In genomic region chr14:20224163-20224562, GRCm38 (mm10) we compare ENCODE assay signal across 9 mouse cellular contexts. TPM values are rescaled to one million over a fixed set of nuclear protein-coding genes. Genes with fewer than 3 reads are reported as not detected.
DNase-seq lines count a peak whose midpoint lies in the region; ATAC-seq lines count a peak whose summit lies in the region.
"Had no signal": no experiment of that assay in that cellular context is flagged by ENCODE, and none has a peak within 500 bp of the region (broad histone marks: within the 10 kb centered on the region; RNA-seq: fewer than 3 reads in every experiment).

No protein-coding gene starts in this region.

- peak; percentile 49 for DNase-seq in embryonic facial prominence, embryonic 14.5 days (ENCODE audit: low spot score)
- DNase-seq in embryonic facial prominence, embryonic 10.5 days (ENCODE audit: low spot score), result no peak
- DNase-seq in right cerebral cortex, adult 18-20 months, result peak; percentile 10
- no peak for DNase-seq in right cerebral cortex, postnatal 25 days
- DNase-seq in kidney, adult 8-10 months, result peak; percentile 64 to 84
- peak; percentile 62 for DNase-seq in testis, postnatal 14 days (ENCODE audit: low spot score)
- no peak for DNase-seq in thymus, postnatal 10 days (ENCODE audit: low spot score in 2 of 2)
- DNase-seq in thymus, postnatal 4 days, result no peak

- H3K9ac ChIP-seq in embryonic facial prominence, embryonic 14.5 days (ENCODE audit: low read depth, low read length), result no peak overlapping the region

- H3K4me2 ChIP-seq in embryonic facial prominence, embryonic 14.5 days (ENCODE audit: low read depth, low read length), result no peak overlapping the region

- no peak for ATAC-seq in embryonic facial prominence, embryonic 14.5 days (ENCODE audit: low read depth)

- H3K4me1 ChIP-seq in embryonic facial prominence, embryonic 14.5 days (ENCODE audit: control insufficient read depth, insufficient read depth, low read length), result 0 out of 2 replicates have a peak, but pooled peaks cover 3% of the 10 kb centered on the region
- peaks cover 44% of the 10 kb centered on the region for H3K4me1 ChIP-seq in embryonic facial prominence, embryonic 10.5 days

- no peaks in the 10 kb centered on the region for H3K9me3 ChIP-seq in embryonic facial prominence, embryonic 14.5 days (ENCODE audit: control insufficient read depth, low read length)
- H3K9me3 ChIP-seq in embryonic facial prominence, embryonic 10.5 days, result no peaks in the 10 kb centered on the region

- no peak overlapping the region for H3K4me3 ChIP-seq in embryonic facial prominence, embryonic 14.5 days (ENCODE audit: low read depth, low read length)
- H3K4me3 ChIP-seq in embryonic facial prominence, embryonic 10.5 days, result no peak overlapping the region

- H3K27me3 ChIP-seq in embryonic facial prominence, embryonic 14.5 days (replicated peaks; ENCODE audit: control insufficient read depth, insufficient read depth, low read length), result no peaks in the 10 kb centered on the region
- H3K27me3 ChIP-seq in embryonic facial prominence, embryonic 10.5 days (replicated peaks; ENCODE audit: low read depth, poor library complexity, severe bottlenecking), result no peaks in the 10 kb centered on the region

- 45% methylated on average over 4 of the region's 4 CpGs for WGBS in embryonic facial prominence, embryonic 14.5 days
- WGBS in embryonic facial prominence, embryonic 10.5 days, result 86% methylated on average over 4 of the region's 4 CpGs

- H3K36me3 ChIP-seq in embryonic facial prominence, embryonic 14.5 days (ENCODE audit: control insufficient read depth, insufficient read depth, low read length), result no peaks in the 10 kb centered on the region
- H3K36me3 ChIP-seq in embryonic facial prominence, embryonic 10.5 days (replicated peaks), result no peaks in the 10 kb centered on the region

- no peak overlapping the region for H3K27ac ChIP-seq in embryonic facial prominence, embryonic 14.5 days (replicated peaks; ENCODE audit: low read depth, low read length)
- H3K27ac ChIP-seq in embryonic facial prominence, embryonic 10.5 days (replicated peaks), result no peak overlapping the region

RNA-seq across cellular contexts. Expression of gene Kcnk5, which starts 42.6 kb away (rescaled TPM):
- 4.4 and 4.9 TPM in 2 replicates for polyA plus RNA-seq in embryonic facial prominence, embryonic 14.5 days (2014; fragmentation: Nextera tagmentation; extraction: Ambion mirVana)
- polyA plus RNA-seq in embryonic facial prominence, embryonic 10.5 days (2016; fragmentation: Nextera tagmentation; extraction: Ambion mirVana), result 9.3 and 10.7 TPM in 2 replicates

RNA-seq across cellular contexts. Expression of gene Kcnk16, which starts 44.8 kb away (rescaled TPM):
- polyA plus RNA-seq in embryonic facial prominence, embryonic 14.5 days (2014; fragmentation: Nextera tagmentation; extraction: Ambion mirVana), result 0.47 and 0.54 TPM in 2 replicates
- polyA plus RNA-seq in embryonic facial prominence, embryonic 10.5 days (2016; fragmentation: Nextera tagmentation; extraction: Ambion mirVana), result 0.32 TPM in 1 of 2 replicates, not detected in the other
- polyA plus RNA-seq: frontal cortex, adult 2 months had no signal

Comparison
In these comparisons a context has a peak if more than half of its experiments do, and no peak if none do; other contexts are left out.
1. DNase-seq: peak in embryonic facial prominence, embryonic 14.5 days (single experiment), right cerebral cortex, adult 18-20 months (single experiment), kidney, adult 8-10 months (2 of 2) and testis, postnatal 14 days (single experiment); none in embryonic facial prominence, embryonic 10.5 days (single experiment), right cerebral cortex, postnatal 25 days (single experiment), thymus, postnatal 10 days (0 of 2) and thymus, postnatal 4 days (single experiment).